Mouse (Mus musculus): Measurements from ENCODE around the gene Six1. TPM values are rescaled to one million over a fixed set of nuclear protein-coding genes. Genes with fewer than 3 reads are reported as not detected.

The Six1 gene
- total RNA-seq, 1 experiment = 2.9 TPM

DNA sequence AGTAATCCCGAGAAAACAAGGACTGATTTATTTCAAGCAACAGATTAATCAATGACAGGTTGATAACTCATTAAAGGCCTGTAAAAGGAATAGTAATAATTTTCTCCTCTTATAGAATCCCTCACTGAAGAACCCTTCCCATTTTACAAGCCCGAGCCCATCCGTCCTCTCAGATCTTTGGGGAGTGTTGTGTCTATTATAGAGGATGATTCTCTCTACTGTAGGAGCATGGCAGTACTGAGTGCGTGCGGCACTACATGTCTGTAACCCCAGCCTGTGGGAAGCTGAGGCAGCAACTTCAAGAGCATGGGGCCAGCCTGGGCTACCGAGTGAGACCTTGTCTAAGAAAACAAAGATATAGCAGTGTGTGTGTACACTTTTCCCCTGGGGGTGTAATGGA is 3.8 kb upstream of the Six1 start:
- no peak overlapping the region for H3K27ac ChIP-seq (ENCODE audit: insufficient read depth, low read depth, low read length, poor library complexity, severe bottlenecking)
- TF ChIP-seq CHD2 (IDR thresholded peaks at IDR 0.05; ENCODE audit: low read depth, low read length) = no peak
- no peak for TF ChIP-seq HCFC1 (IDR thresholded peaks at IDR 0.05; ENCODE audit: borderline replicate concordance, insufficient read depth, low read length)
- TF ChIP-seq ZNF384 (IDR thresholded peaks at IDR 0.05; ENCODE audit: low read depth, low read length) = no peak
- no peak for TF ChIP-seq ZC3H11A (IDR thresholded peaks at IDR 0.05; ENCODE audit: borderline replicate concordance, low read depth, low read length)
- no peak for TF ChIP-seq MAFK (IDR thresholded peaks at IDR 0.05; ENCODE audit: insufficient read depth, low read depth, low read length)
- H3K9ac ChIP-seq (ENCODE audit: insufficient read depth, low read depth, low read length, poor library complexity, severe bottlenecking) = no peak overlapping the region
- H3K36me3 ChIP-seq (ENCODE audit: control insufficient read depth, insufficient read depth, low read length, poor library complexity, severe bottlenecking) = no peaks in the 10 kb centered on the region
- no peak for DNase-seq (ENCODE audit: low read depth, low spot score)
- in situ Hi-C loops (cut with MboI; ENCODE audit: low sequenced_read_pairs in 2 of 2, unreplicated experiment in 2 of 2) = no loop called here
- peaks cover 0 to 5% of the 10 kb centered on the region in 2 experiments; a peak in 1 of 4 replicates for H3K4me1 ChIP-seq (ENCODE audit: control insufficient read depth in 2 of 2, insufficient read depth in 2 of 2, low read length in 2 of 2, poor library complexity in 1 of 2)
- H3K4me3 ChIP-seq (ENCODE audit: insufficient read depth in 1 of 2, low read depth in 1 of 2, low read length in 2 of 2, poor library complexity in 1 of 2, severe bottlenecking in 1 of 2) = no peak overlapping the region
- H3K9me3 ChIP-seq (ENCODE audit: control insufficient read depth, insufficient read depth, low read depth, low read length) = no peaks in the 10 kb centered on the region

DNA sequence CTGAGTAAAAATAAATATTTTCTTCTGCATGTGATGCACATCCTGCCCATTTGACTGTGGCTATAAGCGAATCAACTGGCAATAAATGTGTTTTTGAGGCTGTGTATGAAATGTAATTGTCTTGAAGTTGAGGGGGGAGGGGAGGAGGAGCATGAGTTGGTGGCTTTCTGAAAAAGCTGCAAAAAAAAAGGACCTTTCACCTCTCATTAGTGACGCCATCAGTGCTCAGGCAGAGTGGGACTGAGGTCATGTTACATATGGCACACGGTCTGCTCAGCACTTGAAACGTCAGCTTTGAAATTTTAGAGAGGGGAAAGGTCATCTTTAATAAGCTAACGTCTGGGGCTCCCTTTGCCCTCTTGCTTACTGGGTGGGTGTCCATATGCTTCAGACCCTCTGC is 1.8 kb upstream of the Six1 start:
- Histone ChIP-seq H3K9me3 (ENCODE audit: control insufficient read depth, insufficient read depth, low read depth, low read length) (no peaks in the 10 kb centered on the region), H3K27ac (ENCODE audit: insufficient read depth, low read depth, low read length, poor library complexity, severe bottlenecking) (no peak overlapping the region), H3K4me1 (ENCODE audit: control insufficient read depth in 2 of 2, insufficient read depth in 2 of 2, low read length in 2 of 2, poor library complexity in 1 of 2) (peaks cover 0 to 2% of the 10 kb centered on the region in 2 experiments; a peak in 1 of 4 replicates), H3K36me3 (ENCODE audit: control insufficient read depth, insufficient read depth, low read length, poor library complexity, severe bottlenecking) (no peaks in the 10 kb centered on the region), H3K4me3 (ENCODE audit: insufficient read depth in 1 of 2, low read depth in 1 of 2, low read length in 2 of 2, poor library complexity in 1 of 2, severe bottlenecking in 1 of 2) (no peak overlapping the region), H3K9ac (ENCODE audit: insufficient read depth, low read depth, low read length, poor library complexity, severe bottlenecking) (no peak overlapping the region)
- DNase-seq (ENCODE audit: low read depth, low spot score) = no peak
- TF ChIP-seq HCFC1 (IDR thresholded peaks at IDR 0.05; ENCODE audit: borderline replicate concordance, insufficient read depth, low read length) (no peak), ZNF384 (IDR thresholded peaks at IDR 0.05; ENCODE audit: low read depth, low read length) (no peak), ZC3H11A (IDR thresholded peaks at IDR 0.05; ENCODE audit: borderline replicate concordance, low read depth, low read length) (no peak), CHD2 (IDR thresholded peaks at IDR 0.05; ENCODE audit: low read depth, low read length) (no peak), MAFK (IDR thresholded peaks at IDR 0.05; ENCODE audit: insufficient read depth, low read depth, low read length) (no peak)
- in situ Hi-C loops (cut with MboI; ENCODE audit: low sequenced_read_pairs in 2 of 2, unreplicated experiment in 2 of 2) = no loop called here

DNA sequence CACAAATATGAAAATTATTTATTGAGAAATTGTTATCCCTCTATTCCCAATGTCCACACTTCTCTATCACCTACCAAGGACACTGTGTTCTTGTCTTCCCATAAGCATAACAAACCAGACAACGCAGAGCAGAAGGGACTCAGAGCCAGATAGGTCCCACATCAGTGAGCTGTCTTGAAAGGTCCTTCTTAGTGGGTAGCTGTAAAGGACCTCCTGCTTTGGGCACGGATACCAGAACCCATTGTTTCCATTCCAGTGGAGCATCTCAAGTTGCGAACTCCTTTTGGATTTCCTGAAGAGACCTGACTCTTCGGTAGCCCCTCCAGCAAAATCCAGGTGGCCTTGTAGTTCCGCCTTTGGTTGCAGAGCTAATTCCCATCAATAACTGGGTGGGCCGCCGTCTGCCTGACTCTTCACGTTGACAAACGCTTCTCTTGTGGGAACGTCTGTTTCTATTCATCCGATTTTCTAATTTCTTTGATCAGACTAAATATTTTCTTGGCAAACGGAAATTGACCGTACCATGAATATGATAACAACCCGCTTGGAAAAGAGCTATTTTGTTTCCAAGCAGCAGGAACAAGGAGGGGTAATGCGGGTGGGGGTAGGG is 994 bp upstream of the Six1 start:
- no peak overlapping the region for H3K9ac ChIP-seq (ENCODE audit: insufficient read depth, low read depth, low read length, poor library complexity, severe bottlenecking)
- in situ Hi-C loops (cut with MboI; ENCODE audit: low sequenced_read_pairs in 2 of 2, unreplicated experiment in 2 of 2) = no loop called here
- H3K9me3 ChIP-seq (ENCODE audit: control insufficient read depth, insufficient read depth, low read depth, low read length) = no peaks in the 10 kb centered on the region
- H3K4me3 ChIP-seq (ENCODE audit: insufficient read depth in 1 of 2, low read depth in 1 of 2, low read length in 2 of 2, poor library complexity in 1 of 2, severe bottlenecking in 1 of 2) = peak overlapping the region in 1 of 2 experiments; percentile 80; a peak in 2 of 4 replicates
- H3K4me1 ChIP-seq (ENCODE audit: control insufficient read depth in 2 of 2, insufficient read depth in 2 of 2, low read length in 2 of 2, poor library complexity in 1 of 2) = peaks cover 0 to 7% of the 10 kb centered on the region in 2 experiments; a peak in 1 of 4 replicates
- H3K27ac ChIP-seq (ENCODE audit: insufficient read depth, low read depth, low read length, poor library complexity, severe bottlenecking) = no peak overlapping the region
- DNase-seq (ENCODE audit: low read depth, low spot score) = no peak
- TF ChIP-seq CHD2 (IDR thresholded peaks at IDR 0.05; ENCODE audit: low read depth, low read length) (no peak), ZNF384 (IDR thresholded peaks at IDR 0.05; ENCODE audit: low read depth, low read length) (no peak), MAFK (IDR thresholded peaks at IDR 0.05; ENCODE audit: insufficient read depth, low read depth, low read length) (no peak)
- no peaks in the 10 kb centered on the region for H3K36me3 ChIP-seq (ENCODE audit: control insufficient read depth, insufficient read depth, low read length, poor library complexity, severe bottlenecking)

DNA sequence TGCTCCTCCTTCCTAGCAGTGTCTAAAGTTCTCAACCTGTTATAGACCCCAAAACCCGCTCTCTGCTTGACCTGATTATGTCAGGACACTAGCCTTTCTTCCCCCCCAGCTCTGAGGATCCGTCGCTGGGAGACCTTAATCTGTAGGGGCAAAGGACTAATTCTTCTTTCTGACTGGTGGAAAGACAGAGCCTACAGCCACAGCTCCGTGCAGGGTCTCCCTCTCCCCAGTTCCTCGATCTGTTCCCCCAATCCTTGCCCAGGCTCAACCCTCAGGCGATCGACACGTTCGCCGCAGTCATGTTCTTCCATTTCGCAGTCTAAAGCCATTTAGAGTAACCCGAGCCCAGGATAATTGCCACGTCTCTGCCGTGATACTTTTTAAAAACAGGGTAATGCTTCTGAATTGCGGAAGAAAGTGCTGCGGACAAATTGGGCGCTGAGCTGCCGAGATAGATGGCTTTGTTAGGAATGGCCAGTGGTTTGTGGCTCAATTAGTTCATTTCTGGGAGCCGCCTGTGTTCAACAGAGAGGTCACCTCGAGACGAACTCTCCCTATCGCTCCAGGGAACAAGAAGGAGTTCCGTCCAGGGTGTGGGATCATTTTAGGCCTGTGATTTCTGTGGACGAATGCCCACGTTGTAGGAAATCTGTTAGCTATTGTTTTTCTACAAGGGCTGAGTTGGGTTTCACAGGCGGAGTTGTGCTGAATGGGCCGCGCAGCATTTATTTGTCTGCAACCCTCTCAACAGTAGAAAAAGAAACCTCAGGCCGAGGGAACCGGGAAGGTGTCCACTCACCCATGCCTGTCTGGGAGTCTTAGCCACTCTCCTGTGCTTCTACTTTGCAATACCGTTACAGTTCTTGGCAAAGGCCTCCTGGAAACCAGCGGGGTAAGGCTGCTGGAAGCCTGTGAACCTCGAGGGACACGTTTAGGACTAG is 766 bp downstream of the Six1 start:
- no peak for DNase-seq (ENCODE audit: low read depth, low spot score)
- Histone ChIP-seq H3K4me3 (ENCODE audit: insufficient read depth in 1 of 2, low read depth in 1 of 2, low read length in 2 of 2, poor library complexity in 1 of 2, severe bottlenecking in 1 of 2) (peak overlapping the region; percentile 76 to 80), H3K9ac (ENCODE audit: insufficient read depth, low read depth, low read length, poor library complexity, severe bottlenecking) (peak overlapping the region; percentile 55), H3K36me3 (ENCODE audit: control insufficient read depth, insufficient read depth, low read length, poor library complexity, severe bottlenecking) (no peaks in the 10 kb centered on the region), H3K4me1 (ENCODE audit: control insufficient read depth in 2 of 2, insufficient read depth in 2 of 2, low read length in 2 of 2, poor library complexity in 1 of 2) (peaks cover 0 to 7% of the 10 kb centered on the region in 2 experiments; a peak in 1 of 4 replicates), H3K27ac (ENCODE audit: insufficient read depth, low read depth, low read length, poor library complexity, severe bottlenecking) (no peak overlapping the region), H3K9me3 (ENCODE audit: control insufficient read depth, insufficient read depth, low read depth, low read length) (no peaks in the 10 kb centered on the region)
- in situ Hi-C loops (cut with MboI; ENCODE audit: low sequenced_read_pairs in 2 of 2, unreplicated experiment in 2 of 2) = no loop called here
- TF ChIP-seq HCFC1 (IDR thresholded peaks at IDR 0.05; ENCODE audit: borderline replicate concordance, insufficient read depth, low read length) = no peak
- no peak for TF ChIP-seq ZC3H11A (IDR thresholded peaks at IDR 0.05; ENCODE audit: borderline replicate concordance, low read depth, low read length)
- no peak for TF ChIP-seq MAFK (IDR thresholded peaks at IDR 0.05; ENCODE audit: insufficient read depth, low read depth, low read length)
- TF ChIP-seq CHD2 (IDR thresholded peaks at IDR 0.05; ENCODE audit: low read depth, low read length) = no peak
- TF ChIP-seq ZNF384 (IDR thresholded peaks at IDR 0.05; ENCODE audit: low read depth, low read length) = no peak

All from ES-E14 (cell line).